Mouse (Mus musculus): ENCODE measurements around the gene Bcl6. TPM values are rescaled to one million over a fixed set of nuclear protein-coding genes. Genes with fewer than 3 reads are reported as not detected.
A peak's percentile ranks its signal among the peaks of the same experiment; 100 is the strongest.

Gene Bcl6
- total and polyA plus RNA-seq, 3 experiments: 0.20 to 0.60 (median 0.25) TPM

GRCm38 (mm10) chr16:23964706-23965367, 23.8 kb downstream of the Bcl6 start:
- H3K27me3 ChIP-seq (replicated peaks): no peaks in the 10 kb centered on the region
- no peak for DNase-seq (ENCODE audit: extremely low read depth)
- no peaks in the 10 kb centered on the region for H3K79me2 ChIP-seq (replicated peaks; ENCODE audit: control insufficient read depth, extremely low read depth, insufficient read depth, poor library complexity, severe bottlenecking)
- TF ChIP-seq TCF12 (IDR thresholded peaks at IDR 0.05; ENCODE audit: low read depth, low read length) (no peak), CHD1 (IDR thresholded peaks at IDR 0.05; ENCODE audit: low read depth, low read length) (no peak), E2F4 (IDR thresholded peaks at IDR 0.05; ENCODE audit: insufficient replicate concordance, low read depth, low read length) (no peak), USF1 (IDR thresholded peaks at IDR 0.05; ENCODE audit: low read depth, low read length) (no peak)
- in situ Hi-C loops (cut with MboI; ENCODE audit: low pct_ligation_motif_present, low pct_unique_long_range_greater_than_20kb, low sequenced_read_pairs) (no loop called here), dilution Hi-C loops (cut with MboI; ENCODE audit: extremely low pct_ligation_motif_present, extremely low pct_unique_long_range_greater_than_20kb, low sequenced_read_pairs) (no loop called here)
- H3K36me3 ChIP-seq (replicated peaks in 1 of 2; ENCODE audit: control insufficient read depth in 1 of 2, insufficient read depth in 1 of 2, low read length in 1 of 2): peaks cover 0 to 5% of the 10 kb centered on the region in 2 experiments
- H3K4me2 ChIP-seq (ENCODE audit: insufficient read depth, low read depth, poor library complexity, severe bottlenecking): no peak overlapping the region
- no peaks in the 10 kb centered on the region for H3K9me3 ChIP-seq (replicated peaks; ENCODE audit: low read length)
- no peak overlapping the region for H3K9ac ChIP-seq (ENCODE audit: insufficient read depth, low read depth)
- no peak overlapping the region for H3K27ac ChIP-seq (ENCODE audit: insufficient read depth, low read depth)
- H3K4me1 ChIP-seq (ENCODE audit: control insufficient read depth in 1 of 2, insufficient read depth in 2 of 2): peaks cover 0 to 8% of the 10 kb centered on the region in 2 experiments; a peak in 2 of 4 replicates
- H3K4me3 ChIP-seq (replicated peaks in 1 of 3; ENCODE audit: low read depth in 2 of 3, low read length in 2 of 3, poor library complexity in 1 of 3): no peak overlapping the region

GRCm38 (mm10) chr16:23963896-23964668, 24.6 kb downstream of the Bcl6 start:
- TF ChIP-seq MXI1 (IDR thresholded peaks at IDR 0.05; ENCODE audit: low read depth, low read length) (no peak), BHLHE40 (IDR thresholded peaks at IDR 0.05; ENCODE audit: low read depth, low read length) (peak; percentile 81)
- Histone ChIP-seq H3K4me2 (ENCODE audit: insufficient read depth, low read depth, poor library complexity, severe bottlenecking) (no peak overlapping the region), H3K27me3 (replicated peaks) (no peaks in the 10 kb centered on the region), H3K27ac (ENCODE audit: insufficient read depth, low read depth) (no peak overlapping the region), H3K4me3 (replicated peaks in 1 of 3; ENCODE audit: low read depth in 2 of 3, low read length in 2 of 3, poor library complexity in 1 of 3) (no peak overlapping the region), H3K36me3 (replicated peaks in 1 of 2; ENCODE audit: control insufficient read depth in 1 of 2, insufficient read depth in 1 of 2, low read length in 1 of 2) (peaks cover 0 to 5% of the 10 kb centered on the region in 2 experiments), H3K9ac (ENCODE audit: insufficient read depth, low read depth) (no peak overlapping the region), H3K79me2 (replicated peaks; ENCODE audit: control insufficient read depth, extremely low read depth, insufficient read depth, poor library complexity, severe bottlenecking) (no peaks in the 10 kb centered on the region), H3K4me1 (ENCODE audit: control insufficient read depth in 1 of 2, insufficient read depth in 2 of 2) (peaks cover 0 to 9% of the 10 kb centered on the region in 2 experiments; a peak in 3 of 4 replicates), H3K9me3 (replicated peaks; ENCODE audit: low read length) (no peaks in the 10 kb centered on the region)
- in situ Hi-C loops (cut with MboI; ENCODE audit: low pct_ligation_motif_present, low pct_unique_long_range_greater_than_20kb, low sequenced_read_pairs): no loop called here
- dilution Hi-C loops (cut with MboI; ENCODE audit: extremely low pct_ligation_motif_present, extremely low pct_unique_long_range_greater_than_20kb, low sequenced_read_pairs): no loop called here
- DNase-seq (ENCODE audit: extremely low read depth): no peak

DNA sequence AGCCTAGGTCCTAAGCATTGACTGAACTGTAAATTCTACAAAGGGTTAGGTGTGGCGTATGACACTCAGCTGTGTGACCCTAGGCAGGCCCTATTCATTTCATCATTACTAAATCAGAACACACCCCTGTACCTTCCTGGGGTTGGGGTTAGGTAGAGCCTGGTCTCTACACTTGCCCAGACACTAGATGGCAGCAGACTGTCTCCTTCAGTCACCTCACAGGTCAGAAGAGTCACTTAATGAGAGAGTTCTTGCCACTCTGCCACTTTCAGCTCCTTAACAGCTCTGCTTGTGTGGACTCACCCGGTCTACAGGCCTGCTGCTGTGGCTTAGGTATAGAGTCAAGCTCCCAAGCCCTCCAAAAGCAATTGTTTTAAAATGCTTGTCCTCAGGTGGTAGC, 26.3 kb downstream of the Bcl6 start:
- Histone ChIP-seq H3K27me3 (replicated peaks) (no peaks in the 10 kb centered on the region), H3K9ac (ENCODE audit: insufficient read depth, low read depth) (no peak overlapping the region), H3K36me3 (replicated peaks in 1 of 2; ENCODE audit: control insufficient read depth in 1 of 2, insufficient read depth in 1 of 2, low read length in 1 of 2) (no peaks in the 10 kb centered on the region), H3K4me3 (replicated peaks in 1 of 3; ENCODE audit: low read depth in 2 of 3, low read length in 2 of 3, poor library complexity in 1 of 3) (no peak overlapping the region), H3K4me2 (ENCODE audit: insufficient read depth, low read depth, poor library complexity, severe bottlenecking) (no peak overlapping the region), H3K4me1 (ENCODE audit: control insufficient read depth in 1 of 2, insufficient read depth in 2 of 2) (peaks cover 0 to 12% of the 10 kb centered on the region in 2 experiments; a peak in 3 of 4 replicates), H3K9me3 (replicated peaks; ENCODE audit: low read length) (no peaks in the 10 kb centered on the region), H3K79me2 (replicated peaks; ENCODE audit: control insufficient read depth, extremely low read depth, insufficient read depth, poor library complexity, severe bottlenecking) (no peaks in the 10 kb centered on the region), H3K27ac (ENCODE audit: insufficient read depth, low read depth) (no peak overlapping the region)
- dilution Hi-C loops (cut with MboI; ENCODE audit: extremely low pct_ligation_motif_present, extremely low pct_unique_long_range_greater_than_20kb, low sequenced_read_pairs) (no loop called here), in situ Hi-C loops (cut with MboI; ENCODE audit: low pct_ligation_motif_present, low pct_unique_long_range_greater_than_20kb, low sequenced_read_pairs) (no loop called here)
- peak; percentile 48 for TF ChIP-seq RAD21 (IDR thresholded peaks at IDR 0.05; ENCODE audit: low read depth, low read length)
- no peak for TF ChIP-seq ELF1 (IDR thresholded peaks at IDR 0.05; ENCODE audit: low read depth, low read length)
- no peak for TF ChIP-seq MEF2A (IDR thresholded peaks at IDR 0.05; ENCODE audit: borderline replicate concordance, low read depth, low read length)
- no peak for TF ChIP-seq JUND (conservative IDR thresholded peaks at IDR 0.05; ENCODE audit: low read depth, low read length)
- no peak for TF ChIP-seq MXI1 (IDR thresholded peaks at IDR 0.05; ENCODE audit: low read depth, low read length)
- no peak for TF ChIP-seq MYC (IDR thresholded peaks at IDR 0.05; ENCODE audit: low read depth, low read length)
- peak; percentile 31; the same call in 1 of the 2 replicates for TF ChIP-seq SMC3 (IDR thresholded peaks at IDR 0.05; ENCODE audit: low read depth, low read length)
- no peak for TF ChIP-seq ZKSCAN1 (IDR thresholded peaks at IDR 0.05; ENCODE audit: borderline replicate concordance, low read depth, low read length)
- TF ChIP-seq POLR2AphosphoS2 (IDR thresholded peaks at IDR 0.05; ENCODE audit: low read depth, low read length): no peak
- peak; percentile 67 to 68 for TF ChIP-seq CTCF (conservative IDR thresholded peaks at IDR 0.05 in 1 of 2, IDR thresholded peaks at IDR 0.05 in 1 of 2; ENCODE audit: low read depth in 2 of 2, low read length in 2 of 2)
- TF ChIP-seq CHD1 (IDR thresholded peaks at IDR 0.05; ENCODE audit: low read depth, low read length): no peak
- TF ChIP-seq POLR2A (IDR thresholded peaks at IDR 0.05; ENCODE audit: low read depth, low read length): no peak
- TF ChIP-seq HCFC1 (IDR thresholded peaks at IDR 0.05; ENCODE audit: low read depth, low read length): no peak
- no peak for TF ChIP-seq GABPA (IDR thresholded peaks at IDR 0.05; ENCODE audit: insufficient replicate concordance, low read depth, low read length)
- no peak for TF ChIP-seq USF2 (conservative IDR thresholded peaks at IDR 0.05; ENCODE audit: low read depth, low read length)
- no peak for TF ChIP-seq CHD2 (IDR thresholded peaks at IDR 0.05; ENCODE audit: low read length)
- no peak for TF ChIP-seq EP300 (IDR thresholded peaks at IDR 0.05; ENCODE audit: low read length)
- DNase-seq (ENCODE audit: extremely low read depth): no peak
